Mouse (Mus musculus) spleen, postnatal 14 days (tissue): ENCODE results near the gene Prss54.
A peak's percentile ranks its signal among the peaks of the same experiment; 100 is the strongest.
"Not testable (repeated sequence)": the region's sequence is repeated elsewhere in the genome, so short reads cannot be mapped to it uniquely, and the experiment has no call there.

Experiments used
- DNase-seq, 2 experiments: peaks; one replicate each; pipeline ENCODE4 v3.0.0; 2021 to 2022; ENCODE audit warnings: low spot score in 2 of 2

Gene Prss54

GRCm38 (mm10) chr8:95576240-95576639, at the start of gene Prss54:
Gene Prss54, minus strand, starts transcription at chr8:95576340.
- no peak for DNase-seq

GRCm38 (mm10) chr8:95624833-95625232, 48.7 kb upstream of the Prss54 start:
- no peak for DNase-seq

GRCm38 (mm10) chr8:95620046-95620445, 43.9 kb upstream of the Prss54 start:
- no peak for DNase-seq

- DNase-seq, result no peak
Observed at GRCm38 (mm10) chr8:95616383-95616782, 40.2 kb upstream of the Prss54 start.

- DNase-seq, result no peak
Observed at GRCm38 (mm10) chr8:95611769-95612168, 35.6 kb upstream of the Prss54 start.

- DNase-seq, result peak; percentile 25 to 31
Observed at GRCm38 (mm10) chr8:95610749-95611148, 34.6 kb upstream of the Prss54 start.

- no peak for DNase-seq
Observed at GRCm38 (mm10) chr8:95609406-95609805, 33.3 kb upstream of the Prss54 start.

- no peak for DNase-seq
Observed at GRCm38 (mm10) chr8:95607210-95607609, 31.1 kb upstream of the Prss54 start.

GRCm38 (mm10) chr8:95606509-95606908, 30.4 kb upstream of the Prss54 start:
- not testable (repeated sequence) for DNase-seq

- DNase-seq, result no peak
Observed at GRCm38 (mm10) chr8:95602168-95602567, 26.0 kb upstream of the Prss54 start.

GRCm38 (mm10) chr8:95601306-95601705, 25.2 kb upstream of the Prss54 start:
- DNase-seq, result no peak

- DNase-seq, result peak in 1 of 2 experiments; percentile 40
Observed at GRCm38 (mm10) chr8:95599861-95600260, 23.7 kb upstream of the Prss54 start.

GRCm38 (mm10) chr8:95596841-95597241, 20.7 kb upstream of the Prss54 start:
- DNase-seq, result no peak

- DNase-seq, result no peak
Observed at GRCm38 (mm10) chr8:95595131-95595530, 19.0 kb upstream of the Prss54 start.

GRCm38 (mm10) chr8:95593439-95594393, 17.6 kb upstream of the Prss54 start:
- no peak for DNase-seq

- DNase-seq, result no peak
Observed at GRCm38 (mm10) chr8:95592131-95592780, 16.1 kb upstream of the Prss54 start.

- peak in 1 of 2 experiments; percentile 1 for DNase-seq
Observed at GRCm38 (mm10) chr8:95590539-95590938, 14.4 kb upstream of the Prss54 start.

- DNase-seq, result peak in 1 of 2 experiments; percentile 5
Observed at GRCm38 (mm10) chr8:95589282-95589681, 13.1 kb upstream of the Prss54 start.

- no peak for DNase-seq
Observed at GRCm38 (mm10) chr8:95587339-95587738, 11.2 kb upstream of the Prss54 start.

GRCm38 (mm10) chr8:95573146-95573545, 3.0 kb downstream of the Prss54 start:
- no peak for DNase-seq

GRCm38 (mm10) chr8:95566809-95567208, 9.3 kb downstream of the Prss54 start:
- DNase-seq, result no peak

- no peak for DNase-seq
Observed at GRCm38 (mm10) chr8:95566217-95566616, 9.9 kb downstream of the Prss54 start.

- DNase-seq, result no peak
Observed at GRCm38 (mm10) chr8:95555963-95556362, 20.2 kb downstream of the Prss54 start.
